Mouse (Mus musculus): ENCODE measurements around the gene Npm3.

- TF ChIP-seq CTCF (IDR thresholded peaks at IDR 0.05; ENCODE audit: control insufficient read depth, insufficient read depth, insufficient read length) (no peak), MAX (IDR thresholded peaks at IDR 0.05) (no peak), USF1 (IDR thresholded peaks at IDR 0.05; ENCODE audit: low read depth) (no peak), MYOG (IDR thresholded peaks at IDR 0.05; ENCODE audit: control insufficient read depth, extremely low read depth, insufficient read length) (no peak)
Measured at GRCm38 (mm10) chr19:45789888-45790874, 40.8 kb upstream of the Npm3 start.

Data from C2C12 (cell line).